In the genomic region with DNA sequence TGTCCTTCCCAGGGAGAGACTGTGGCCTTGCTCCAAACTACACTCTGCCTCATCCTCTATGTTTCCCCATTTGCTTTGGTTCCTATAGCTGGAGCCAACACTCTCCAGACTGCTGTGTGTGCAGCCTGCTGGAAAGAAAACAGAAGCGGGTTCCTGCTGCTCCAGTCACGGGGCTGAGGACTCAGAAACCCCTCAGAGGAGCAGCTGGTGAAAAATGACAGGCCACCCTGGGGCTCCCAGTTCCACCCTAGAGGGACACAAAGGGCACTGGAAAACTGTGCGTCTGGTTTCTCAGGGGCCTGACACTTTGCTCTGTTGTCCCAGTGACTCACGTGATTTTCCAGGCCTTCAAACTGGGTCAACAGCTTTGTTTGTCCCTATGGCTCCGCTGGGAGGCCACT, we compare ENCODE assay signal across 9 mouse cellular contexts. TPM values are rescaled to one million over a fixed set of nuclear protein-coding genes. Genes with fewer than 3 reads are reported as not detected.
DNase-seq lines count a peak whose midpoint lies in the region; ATAC-seq and TF ChIP-seq lines count a peak whose summit lies in the region.
"Had no signal": no experiment of that assay in that cellular context is flagged by ENCODE, and none has a peak within 500 bp of the region (broad histone marks: within the 10 kb centered on the region; RNA-seq: fewer than 3 reads in every experiment).

No protein-coding gene starts in this region.

- DNase-seq in gastrocnemius, adult 2 months = peak; percentile 22
- DNase-seq in gastrocnemius, postnatal 14 days = no peak
- peak; percentile 75 for DNase-seq in embryonic facial prominence, embryonic 14.5 days (ENCODE audit: low spot score)
- DNase-seq in heart, postnatal 4 days = peak; percentile 37
- DNase-seq in layer of hippocampus, postnatal 10 days (ENCODE audit: low spot score in 2 of 2) = peak; percentile 36 to 43
- DNase-seq in lung, postnatal 4 days = peak; percentile 41 to 65
- peak; percentile 35 for DNase-seq in yolk sac, embryonic 10.5 days (ENCODE audit: low spot score)
- no peak for DNase-seq in gastrocnemius, postnatal 10 days

- H3K4me2 ChIP-seq in embryonic facial prominence, embryonic 14.5 days (ENCODE audit: low read depth, low read length) = no peak overlapping the region
- H3K4me2 ChIP-seq: limb, embryonic 13.5 days had no signal

- no peak overlapping the region for H3K9ac ChIP-seq in embryonic facial prominence, embryonic 14.5 days (ENCODE audit: low read depth, low read length)
- H3K9ac ChIP-seq: limb, embryonic 13.5 days had no signal

- peak overlapping the region; percentile 57 for H3K27ac ChIP-seq in gastrocnemius, adult 2 months
- peak overlapping the region; percentile 21; the same call in 1 of the 2 replicates for H3K27ac ChIP-seq in embryonic facial prominence, embryonic 14.5 days (replicated peaks; ENCODE audit: low read depth, low read length)
- H3K27ac ChIP-seq: limb, embryonic 13.5 days had no signal

- H3K4me3 ChIP-seq in gastrocnemius, adult 2 months = no peak overlapping the region
- no peak overlapping the region for H3K4me3 ChIP-seq in embryonic facial prominence, embryonic 14.5 days (ENCODE audit: low read depth, low read length)
- H3K4me3 ChIP-seq: limb, embryonic 13.5 days had no signal

- ATAC-seq in embryonic facial prominence, embryonic 14.5 days (ENCODE audit: low read depth) = peak; percentile 79; the same call in 1 of the 2 replicates

- no peaks in the 10 kb centered on the region for H3K27me3 ChIP-seq in embryonic facial prominence, embryonic 14.5 days (replicated peaks; ENCODE audit: control insufficient read depth, insufficient read depth, low read length)
- H3K27me3 ChIP-seq: limb, embryonic 13.5 days had no signal

- no peaks in the 10 kb centered on the region for H3K36me3 ChIP-seq in embryonic facial prominence, embryonic 14.5 days (ENCODE audit: control insufficient read depth, insufficient read depth, low read length)
- H3K36me3 ChIP-seq: limb, embryonic 13.5 days had no signal

- peaks cover 4% of the 10 kb centered on the region; the same call in 1 of the 2 replicates for H3K4me1 ChIP-seq in embryonic facial prominence, embryonic 14.5 days (ENCODE audit: control insufficient read depth, insufficient read depth, low read length)

- 36% methylated on average over 5 of the region's 5 CpGs for WGBS in embryonic facial prominence, embryonic 14.5 days

- TF ChIP-seq CTCF in gastrocnemius, adult 2 months (IDR thresholded peaks at IDR 0.05) = no peak

- H3K9me3 ChIP-seq in embryonic facial prominence, embryonic 14.5 days (ENCODE audit: control insufficient read depth, low read length) = no peaks in the 10 kb centered on the region
- H3K9me3 ChIP-seq: limb, embryonic 13.5 days had no signal

- intact Hi-C loops in gastrocnemius, adult 2 months (cut with DNase I) = no loop called here
- intact Hi-C loops in gastrocnemius, postnatal 14 days (cut with DNase I; ENCODE audit: low total_unique reads) = loop anchor here (10.0 kb wide), 1 partner anchor 160 kb away; no protein-coding TSS in a partner anchor

RNA-seq across cellular contexts. Expression of a gene that starts 36.7 kb away (rescaled TPM):
- total RNA-seq in gastrocnemius, adult 2 months (2021) = 1 to 10 TPM; 2.7 to 3.8 TPM
- total RNA-seq in gastrocnemius, postnatal 14 days (2021) = 1 to 10 TPM; 5.0 to 6.4 TPM
- 7.5 and 8.9 TPM in 2 replicates for polyA plus RNA-seq in embryonic facial prominence, embryonic 14.5 days (2014; fragmentation: Nextera tagmentation; extraction: Ambion mirVana)
- total RNA-seq in heart, postnatal 4 days (2021) = 10 to 100 TPM; 13.8 to 16.9 TPM
- 10 to 100 TPM; 44.1 to 45.8 TPM for total RNA-seq in layer of hippocampus, postnatal 10 days (2021)
- total RNA-seq in gastrocnemius, postnatal 10 days (2021) = 10 to 100 TPM in 1 of 2 experiments, 1 to 10 TPM in 1; 7.7 to 13.1 TPM

RNA-seq across cellular contexts. Expression of a gene that starts 36.9 kb away (rescaled TPM):
- total RNA-seq in gastrocnemius, adult 2 months (2021) = 10 to 100 TPM; 87.7 to 96.7 TPM
- total RNA-seq in gastrocnemius, postnatal 14 days (2021) = 100 to 1,000 TPM; 116 to 134 TPM
- polyA plus RNA-seq in embryonic facial prominence, embryonic 14.5 days (2014; fragmentation: Nextera tagmentation; extraction: Ambion mirVana) = 401 and 403 TPM in 2 replicates
- total RNA-seq in heart, postnatal 4 days (2021) = 100 to 1,000 TPM; 268 to 285 TPM
- total RNA-seq in layer of hippocampus, postnatal 10 days (2021) = 100 to 1,000 TPM; 357 to 372 TPM
- total RNA-seq in gastrocnemius, postnatal 10 days (2021) = 100 to 1,000 TPM; 137 to 142 TPM

Comparison
In these comparisons a context has a peak if more than half of its experiments do, and no peak if none do; other contexts are left out.
1. DNase-seq: peak in gastrocnemius, adult 2 months (single experiment), embryonic facial prominence, embryonic 14.5 days (single experiment), heart, postnatal 4 days (single experiment), layer of hippocampus, postnatal 10 days (2 of 2), lung, postnatal 4 days (2 of 2) and yolk sac, embryonic 10.5 days (single experiment); none in gastrocnemius, postnatal 14 days (single experiment) and gastrocnemius, postnatal 10 days (single experiment).